Mouse (Mus musculus) MEL (cell line): Measurements from ENCODE around the gene Fam111a. TPM values are rescaled to one million over a fixed set of nuclear protein-coding genes. Genes with fewer than 3 reads are reported as not detected.

Experiments
- DNase-seq: peaks from one replicate; pipeline ENCODE4 v3.0.0; 2011; ENCODE audit warnings: low read depth, low spot score
- H3K27ac ChIP-seq: 2 replicates; pipeline ENCODE4 v1.5.1; 2012; ENCODE audit warnings: low read depth, mild to moderate bottlenecking, control low read depth, low read length, moderate library complexity; ENCODE audit not compliant: control insufficient read depth
- H3K27me3 ChIP-seq, 2 experiments: fragments of 150-350 bp in 1 of 2; sonication (generic) in 1 of 2; 2 replicates each; pipeline ENCODE4 v1.6.1; 2012; ENCODE audit warnings: low read length in 2 of 2, mild to moderate bottlenecking in 2 of 2, improper control_type of control experiment in 1 of 2, moderate library complexity in 1 of 2; ENCODE audit not compliant: insufficient read depth in 2 of 2, control insufficient read depth in 1 of 2
- H3K36me3 ChIP-seq, 2 experiments: 2 replicates each; pipeline ENCODE4 v1.6.1; 2012 to 2014; ENCODE audit warnings: low read length in 2 of 2, improper control_type of control experiment in 1 of 2, inconsistent platforms in 1 of 2, mild to moderate bottlenecking in 1 of 2; ENCODE audit not compliant: insufficient read depth in 2 of 2, control insufficient read depth in 1 of 2
- H3K4me1 ChIP-seq, 2 experiments: fragments of 150-350 bp in 1 of 2; sonication (generic) in 1 of 2; 2 replicates each; pipeline ENCODE4 v1.6.1; 2012; ENCODE audit warnings: low read length in 2 of 2, improper control_type of control experiment in 1 of 2, mild to moderate bottlenecking in 1 of 2; ENCODE audit not compliant: insufficient read depth in 2 of 2, control insufficient read depth in 1 of 2
- H3K4me3 ChIP-seq, 2 experiments: fragments of 150-350 bp in 1 of 2; sonication (generic) in 1 of 2; 2 replicates each; pipeline ENCODE4 v1.5.1; 2012; ENCODE audit warnings: low read depth in 2 of 2, low read length in 2 of 2, mild to moderate bottlenecking in 2 of 2, moderate library complexity in 2 of 2, control low read depth in 1 of 2, improper control_type of control experiment in 1 of 2; ENCODE audit not compliant: control insufficient read depth in 1 of 2, insufficient read depth in 1 of 2
- H3K79me2 ChIP-seq: 2 replicates; pipeline ENCODE4 v1.6.1; 2012; ENCODE audit warnings: mild to moderate bottlenecking, low read length, moderate library complexity; ENCODE audit not compliant: control insufficient read depth, poor library complexity, insufficient read depth
- H3K9ac ChIP-seq: 2 replicates; pipeline ENCODE4 v1.6.1; 2012; ENCODE audit warnings: low read depth, mild to moderate bottlenecking, control low read depth, low read length, moderate library complexity; ENCODE audit not compliant: control insufficient read depth, poor library complexity, severe bottlenecking
- H3K9me3 ChIP-seq: fragments of 150-350 bp; sonication (generic); replicated peaks from 2 replicates; pipeline ENCODE4 v1.6.1; 2012; ENCODE audit warnings: mild to moderate bottlenecking, low read length, improper control_type of control experiment, moderate library complexity; ENCODE audit not compliant: insufficient read depth
- CTCF ChIP-seq, 3 experiments: IDR thresholded peaks in 2 of 3; conservative IDR thresholded peaks in 1 of 3; 2 replicates each; pipeline ENCODE4 v1.5.1; 2011 to 2012; ENCODE audit warnings: low read length in 3 of 3, low read depth in 2 of 3, mild to moderate bottlenecking in 2 of 3, improper control_type of control experiment in 1 of 3, inconsistent platforms in 1 of 3, mixed read lengths in 1 of 3, moderate library complexity in 1 of 3; ENCODE audit not compliant: control insufficient read depth in 1 of 3, insufficient read depth in 1 of 3, poor library complexity in 1 of 3, severe bottlenecking in 1 of 3
- E2F4 ChIP-seq: IDR thresholded peaks from 2 replicates; pipeline ENCODE4 v1.6.1; 2011; ENCODE audit warnings: low read depth, low read length, improper control_type of control experiment, borderline replicate concordance
- ELF1 ChIP-seq: IDR thresholded peaks from 2 replicates; pipeline ENCODE4 v1.6.1; 2014; ENCODE audit warnings: low read depth, mild to moderate bottlenecking, inconsistent platforms, low read length, improper control_type of control experiment, moderate library complexity
- EP300 ChIP-seq, 2 experiments: IDR thresholded peaks; 2 replicates each; pipeline ENCODE4 v1.6.1; 2011; ENCODE audit warnings: improper control_type of control experiment in 2 of 2, low read length in 2 of 2, low read depth in 1 of 2, mild to moderate bottlenecking in 1 of 2
- ETS1 ChIP-seq: IDR thresholded peaks from 2 replicates; pipeline ENCODE4 v1.6.1; 2012; ENCODE audit warnings: low read depth, mild to moderate bottlenecking, inconsistent platforms, low read length, improper control_type of control experiment, moderate library complexity
- KAT2A ChIP-seq: conservative IDR thresholded peaks from 2 replicates; pipeline ENCODE4 v1.6.1; 2012; ENCODE audit warnings: low read depth, low read length, improper control_type of control experiment, inconsistent platforms
- MAFK ChIP-seq: IDR thresholded peaks from 2 replicates; pipeline ENCODE4 v1.6.1; 2011; ENCODE audit warnings: low read depth, mild to moderate bottlenecking, low read length, improper control_type of control experiment, borderline replicate concordance
- MAX ChIP-seq: IDR thresholded peaks from 2 replicates; pipeline ENCODE4 v1.6.1; 2011; ENCODE audit warnings: low read length, improper control_type of control experiment
- MAZ ChIP-seq: IDR thresholded peaks from 2 replicates; pipeline ENCODE4 v1.6.1; 2012; ENCODE audit warnings: low read depth, mild to moderate bottlenecking, inconsistent platforms, low read length, improper control_type of control experiment
- MXI1 ChIP-seq: IDR thresholded peaks from 2 replicates; pipeline ENCODE4 v1.6.1; 2011; ENCODE audit warnings: mild to moderate bottlenecking, low read depth, low read length, improper control_type of control experiment
- MYB ChIP-seq: IDR thresholded peaks from 2 replicates; pipeline ENCODE4 v1.6.1; 2011; ENCODE audit warnings: mild to moderate bottlenecking, low read depth, low read length, improper control_type of control experiment
- NELFE ChIP-seq: IDR thresholded peaks from 2 replicates; pipeline ENCODE4 v1.6.1; 2011; ENCODE audit warnings: low read depth, low read length, improper control_type of control experiment
- POLR2A ChIP-seq, 2 experiments: IDR thresholded peaks; 2 replicates each; pipeline ENCODE4 v1.6.1; 2011 to 2012; ENCODE audit warnings: low read length in 2 of 2, mild to moderate bottlenecking in 2 of 2, control low read depth in 1 of 2, improper control_type of control experiment in 1 of 2, low read depth in 1 of 2, moderate library complexity in 1 of 2; ENCODE audit not compliant: control insufficient read depth in 1 of 2, insufficient read depth in 1 of 2, poor library complexity in 1 of 2
- POLR2AphosphoS5 ChIP-seq: IDR thresholded peaks from 2 replicates; pipeline ENCODE4 v1.6.1; 2012; ENCODE audit warnings: low read depth, borderline replicate concordance, mild to moderate bottlenecking, inconsistent platforms, low read length, moderate library complexity, mixed read lengths
- RAD21 ChIP-seq: IDR thresholded peaks from 2 replicates; pipeline ENCODE4 v1.6.1; 2011; ENCODE audit warnings: mild to moderate bottlenecking, low read depth, low read length, improper control_type of control experiment
- RCOR1 ChIP-seq: IDR thresholded peaks from 2 replicates; pipeline ENCODE4 v1.6.1; 2012; ENCODE audit warnings: low read depth, mild to moderate bottlenecking, inconsistent platforms, low read length, improper control_type of control experiment
- SIN3A ChIP-seq: IDR thresholded peaks from 2 replicates; pipeline ENCODE4 v1.6.1; 2012; ENCODE audit warnings: low read length, improper control_type of control experiment, inconsistent platforms
- SMC3 ChIP-seq: IDR thresholded peaks from 2 replicates; pipeline ENCODE4 v1.6.1; 2011; ENCODE audit warnings: low read depth, low read length, improper control_type of control experiment
- TAL1 ChIP-seq: IDR thresholded peaks from 2 replicates; pipeline ENCODE4 v1.6.1; 2012; ENCODE audit warnings: mild to moderate bottlenecking, inconsistent platforms, low read length, moderate library complexity, mixed read lengths
- TBP ChIP-seq: IDR thresholded peaks from 2 replicates; pipeline ENCODE4 v1.8.0; 2011; ENCODE audit warnings: low read depth, low read length, improper control_type of control experiment
- UBTF ChIP-seq: IDR thresholded peaks from 2 replicates; pipeline ENCODE4 v1.6.1; 2012; ENCODE audit warnings: low read depth, mild to moderate bottlenecking, inconsistent platforms, low read length, improper control_type of control experiment, moderate library complexity, borderline replicate concordance; ENCODE audit not compliant: insufficient read depth
- ZC3H11A ChIP-seq: IDR thresholded peaks from 2 replicates; pipeline ENCODE4 v1.6.1; 2012; ENCODE audit warnings: low read depth, mild to moderate bottlenecking, inconsistent platforms, low read length, improper control_type of control experiment
- ZKSCAN1 ChIP-seq: IDR thresholded peaks from 2 replicates; pipeline ENCODE4 v1.6.1; 2012; ENCODE audit warnings: low read depth, mild to moderate bottlenecking, inconsistent platforms, low read length, improper control_type of control experiment, moderate library complexity
- ZMIZ1 ChIP-seq: IDR thresholded peaks from 2 replicates; pipeline ENCODE4 v1.6.1; 2012; ENCODE audit warnings: low read depth, mild to moderate bottlenecking, inconsistent platforms, low read length, improper control_type of control experiment, moderate library complexity
- ZNF384 ChIP-seq: IDR thresholded peaks from 2 replicates; pipeline ENCODE4 v1.6.1; 2012; ENCODE audit warnings: low read depth, mild to moderate bottlenecking, inconsistent platforms, low read length, improper control_type of control experiment
- polyA plus RNA-seq, 2 experiments: library from polyadenylated mRNA; stranded (reverse) in 1 of 2; unstranded in 1 of 2; fragments of >175 nt in 1 of 2; fragments of >200 nt in 1 of 2; gene quantifications; 2 replicates each; pipeline versions ENCODE4 v1.2.1 to v1.2.4; 2012; ENCODE audit warnings: low replicate concordance in 2 of 2, low read depth in 1 of 2; ENCODE audit not compliant: insufficient read length in 2 of 2, insufficient read depth in 1 of 2, missing spikeins in 1 of 2
- total RNA-seq: library from RNA; depleted of rRNA; stranded (reverse); fragments of 300-350 nt; gene quantifications from 2 replicates; pipeline ENCODE4 v1.2.3, GENCODE M21; 2012

Gene Fam111a
- total and polyA plus RNA-seq, 3 experiments, result 56.1 to 157 (median 75.9) TPM

- Histone ChIP-seq H3K36me3 (no peaks in the 10 kb centered on the region), H3K27me3 (peaks cover 2 to 3% of the 10 kb centered on the region in 2 experiments; a peak in 2 of 4 replicates), H3K79me2 (no peaks in the 10 kb centered on the region), H3K4me3 (no peak overlapping the region), H3K9me3 (no peaks in the 10 kb centered on the region), H3K4me1 (no peaks in the 10 kb centered on the region), H3K9ac (no peak overlapping the region), H3K27ac (no peak overlapping the region)
- TF ChIP-seq TBP (no peak), TAL1 (no peak), ETS1 (no peak), POLR2AphosphoS5 (no peak), POLR2A (IDR thresholded peaks at IDR 0.05; ENCODE audit: control insufficient read depth in 1 of 2, insufficient read depth in 1 of 2, low read depth in 1 of 2, low read length in 2 of 2, poor library complexity in 1 of 2) (no peak), MAFK (no peak)
- no peak for DNase-seq
Observed at GRCm38 (mm10) chr19:12523377-12523776, 22.2 kb upstream of the Fam111a start.

GRCm38 (mm10) chr19:12537168-12537567 lies 8.4 kb upstream of the Fam111a start:
- H3K9ac ChIP-seq, result no peak overlapping the region
- H3K4me1 ChIP-seq, result 0 out of 4 replicates have a peak, but pooled peaks cover 0 to 3% of the 10 kb centered on the region in 2 experiments
- DNase-seq, result no peak
- no peak for TF ChIP-seq KAT2A
- TF ChIP-seq ZC3H11A, result no peak
- no peak for TF ChIP-seq ELF1
- no peak for TF ChIP-seq ZKSCAN1
- no peak for TF ChIP-seq MAFK
- no peak for TF ChIP-seq UBTF
- TF ChIP-seq NELFE, result no peak
- no peak for TF ChIP-seq CTCF (IDR thresholded peaks at IDR 0.05 in 2 of 3, conservative IDR thresholded peaks at IDR 0.05 in 1 of 3; ENCODE audit: control insufficient read depth in 1 of 3, insufficient read depth in 1 of 3, low read depth in 2 of 3, low read length in 3 of 3, poor library complexity in 1 of 3, severe bottlenecking in 1 of 3)
- TF ChIP-seq ETS1, result no peak
- H3K36me3 ChIP-seq, result no peaks in the 10 kb centered on the region; a peak in 1 of 4 replicates
- H3K4me3 ChIP-seq, result no peak overlapping the region
- H3K27me3 ChIP-seq, result no peaks in the 10 kb centered on the region
- H3K9me3 ChIP-seq, result no peaks in the 10 kb centered on the region
- H3K79me2 ChIP-seq, result no peaks in the 10 kb centered on the region
- H3K27ac ChIP-seq, result no peak overlapping the region

GRCm38 (mm10) chr19:12539975-12540374 lies 5.6 kb upstream of the Fam111a start:
- no peaks in the 10 kb centered on the region for H3K27me3 ChIP-seq
- H3K9ac ChIP-seq, result no peak overlapping the region
- DNase-seq, result no peak
- no peak overlapping the region for H3K4me3 ChIP-seq
- TF ChIP-seq ZMIZ1 (no peak), TBP (no peak), RAD21 (no peak), MXI1 (no peak), SMC3 (no peak), POLR2AphosphoS5 (no peak), EP300 (IDR thresholded peaks at IDR 0.05; ENCODE audit: low read depth in 1 of 2, low read length in 2 of 2) (no peak), ZC3H11A (no peak), MAZ (no peak), MAX (no peak), ELF1 (no peak), RCOR1 (no peak), MAFK (no peak), MYB (no peak), ZNF384 (no peak), ETS1 (no peak), SIN3A (no peak), E2F4 (no peak)
- no peaks in the 10 kb centered on the region for H3K9me3 ChIP-seq
- H3K36me3 ChIP-seq, result no peaks in the 10 kb centered on the region; a peak in 1 of 4 replicates
- H3K4me1 ChIP-seq, result 0 out of 4 replicates have a peak, but pooled peaks cover 0 to 3% of the 10 kb centered on the region in 2 experiments
- H3K27ac ChIP-seq, result no peak overlapping the region
- H3K79me2 ChIP-seq, result no peaks in the 10 kb centered on the region
